Mouse (Mus musculus): ENCODE results near the gene Prss48. TPM values are rescaled to one million over a fixed set of nuclear protein-coding genes. Genes with fewer than 3 reads are reported as not detected.

Prss48 gene
- polyA plus RNA-seq, 1 experiment: 0.04 TPM

DNA sequence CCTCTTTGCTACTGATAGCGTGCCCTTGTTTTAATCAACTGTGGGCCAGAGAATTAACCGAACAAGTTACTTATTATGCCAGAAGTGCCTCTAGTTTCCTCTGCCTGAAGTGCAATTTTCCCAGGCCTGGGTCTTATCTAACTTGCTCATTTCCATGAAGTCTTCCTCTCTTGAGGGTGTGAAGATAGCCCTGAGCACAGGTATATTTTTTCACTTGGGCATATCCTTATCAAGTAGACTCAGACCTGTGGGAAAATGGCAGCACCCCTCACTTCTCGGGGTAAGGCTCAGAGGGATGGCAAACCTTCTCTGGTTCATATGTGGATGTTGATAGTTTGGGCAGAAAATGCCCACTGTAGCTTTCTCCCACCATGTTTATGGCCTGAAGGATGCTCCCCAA lies 1.0 kb downstream of the Prss48 start:
- no peak for TF ChIP-seq CEBPB (IDR thresholded peaks at IDR 0.05; ENCODE audit: low read depth)
- no peak for TF ChIP-seq CTCF (IDR thresholded peaks at IDR 0.05; ENCODE audit: control insufficient read depth, insufficient read depth, insufficient read length)
- TF ChIP-seq MAX (IDR thresholded peaks at IDR 0.05): no peak
- TF ChIP-seq USF1 (IDR thresholded peaks at IDR 0.05; ENCODE audit: low read depth): no peak
- TF ChIP-seq MYOG (IDR thresholded peaks at IDR 0.05; ENCODE audit: control insufficient read depth, extremely low read depth, insufficient read length): no peak
- no peak for TF ChIP-seq FOSL1 (IDR thresholded peaks at IDR 0.05; ENCODE audit: insufficient read depth, low read length, poor library complexity, severe bottlenecking)
- no peak for TF ChIP-seq MYOD1 (IDR thresholded peaks at IDR 0.05; ENCODE audit: control insufficient read depth, insufficient read length, low read depth)
- Histone ChIP-seq H3K79me2 (ENCODE audit: control insufficient read depth, insufficient read depth) (no peaks in the 10 kb centered on the region), H3K36me3 (ENCODE audit: control insufficient read depth, insufficient read depth) (no peaks in the 10 kb centered on the region), H3K79me3 (ENCODE audit: low read depth) (no peaks in the 10 kb centered on the region), H3ac (ENCODE audit: control insufficient read depth, insufficient read length, low read depth) (no peak overlapping the region), H3K4me3 (ENCODE audit: insufficient read depth, poor library complexity, severe bottlenecking) (no peak overlapping the region), H3K27me3 (ENCODE audit: control insufficient read depth, insufficient read depth, insufficient read length) (no peaks in the 10 kb centered on the region)

DNA sequence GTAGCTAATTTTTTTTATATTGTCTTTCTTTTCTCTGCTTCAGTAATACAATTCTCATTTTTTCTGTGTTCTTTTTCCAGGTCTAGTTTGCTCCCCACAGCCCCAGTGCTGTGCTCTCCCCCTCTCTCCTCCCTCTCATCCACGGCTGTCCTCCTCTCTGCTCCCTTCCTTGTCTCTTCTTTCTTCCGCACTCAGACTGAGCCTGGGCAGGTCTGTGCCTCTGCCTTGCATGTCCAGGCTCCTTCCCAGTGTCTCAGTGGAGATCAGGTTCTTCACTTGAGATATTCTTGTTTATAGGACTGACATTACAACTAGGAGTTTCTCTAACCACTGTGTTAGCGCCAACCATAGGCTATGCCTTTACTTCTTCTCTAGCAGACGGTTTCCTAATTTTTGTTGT lies 7.6 kb downstream of the Prss48 start:
- no peaks in the 10 kb centered on the region for H3K79me3 ChIP-seq (ENCODE audit: low read depth)
- no peak overlapping the region for H3ac ChIP-seq (ENCODE audit: control insufficient read depth, insufficient read length, low read depth)
- no peak overlapping the region for H3K4me3 ChIP-seq (ENCODE audit: insufficient read depth, poor library complexity, severe bottlenecking)
- no peaks in the 10 kb centered on the region for H3K36me3 ChIP-seq (ENCODE audit: control insufficient read depth, insufficient read depth)
- no peak for TF ChIP-seq USF1 (IDR thresholded peaks at IDR 0.05; ENCODE audit: low read depth)
- TF ChIP-seq MAX (IDR thresholded peaks at IDR 0.05): no peak
- no peak for TF ChIP-seq CEBPB (IDR thresholded peaks at IDR 0.05; ENCODE audit: low read depth)
- TF ChIP-seq FOSL1 (IDR thresholded peaks at IDR 0.05; ENCODE audit: insufficient read depth, low read length, poor library complexity, severe bottlenecking): no peak
- no peak for TF ChIP-seq MYOG (IDR thresholded peaks at IDR 0.05; ENCODE audit: control insufficient read depth, extremely low read depth, insufficient read length)
- no peak for TF ChIP-seq CTCF (IDR thresholded peaks at IDR 0.05; ENCODE audit: control insufficient read depth, insufficient read depth, insufficient read length)
- no peak for TF ChIP-seq MYOD1 (IDR thresholded peaks at IDR 0.05; ENCODE audit: control insufficient read depth, insufficient read length, low read depth)
- H3K79me2 ChIP-seq (ENCODE audit: control insufficient read depth, insufficient read depth): no peaks in the 10 kb centered on the region
- no peaks in the 10 kb centered on the region for H3K27me3 ChIP-seq (ENCODE audit: control insufficient read depth, insufficient read depth, insufficient read length)

DNA sequence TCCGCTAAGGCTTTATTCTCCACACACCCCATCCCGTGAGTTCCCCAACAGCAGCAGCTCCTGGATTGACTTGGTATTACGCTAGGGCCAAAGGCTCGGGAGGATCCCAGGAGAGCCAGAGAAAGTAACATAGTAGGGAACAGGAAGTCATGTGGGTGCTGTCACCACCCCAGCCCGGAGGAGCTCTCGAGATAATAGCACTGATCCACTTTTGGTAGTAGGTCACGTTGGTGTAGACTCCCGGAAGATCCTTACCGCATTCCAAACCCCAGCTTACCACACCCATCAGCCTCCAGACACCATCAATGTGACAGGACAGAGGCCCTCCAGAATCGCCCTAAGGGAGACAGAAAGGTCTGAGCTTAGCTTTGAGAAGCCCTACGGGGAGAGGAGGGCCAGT lies 8.5 kb downstream of the Prss48 start:
- Histone ChIP-seq H3ac (ENCODE audit: control insufficient read depth, insufficient read length, low read depth) (no peak overlapping the region), H3K27me3 (ENCODE audit: control insufficient read depth, insufficient read depth, insufficient read length) (no peaks in the 10 kb centered on the region), H3K36me3 (ENCODE audit: control insufficient read depth, insufficient read depth) (no peaks in the 10 kb centered on the region), H3K4me3 (ENCODE audit: insufficient read depth, poor library complexity, severe bottlenecking) (no peak overlapping the region), H3K79me3 (ENCODE audit: low read depth) (no peaks in the 10 kb centered on the region), H3K79me2 (ENCODE audit: control insufficient read depth, insufficient read depth) (no peaks in the 10 kb centered on the region)
- TF ChIP-seq MYOD1 (IDR thresholded peaks at IDR 0.05; ENCODE audit: control insufficient read depth, insufficient read length, low read depth) (no peak), FOSL1 (IDR thresholded peaks at IDR 0.05; ENCODE audit: insufficient read depth, low read length, poor library complexity, severe bottlenecking) (no peak), USF1 (IDR thresholded peaks at IDR 0.05; ENCODE audit: low read depth) (no peak), MYOG (IDR thresholded peaks at IDR 0.05; ENCODE audit: control insufficient read depth, extremely low read depth, insufficient read length) (no peak), CTCF (IDR thresholded peaks at IDR 0.05; ENCODE audit: control insufficient read depth, insufficient read depth, insufficient read length) (no peak), MAX (IDR thresholded peaks at IDR 0.05) (no peak), CEBPB (IDR thresholded peaks at IDR 0.05; ENCODE audit: low read depth) (no peak)

DNA sequence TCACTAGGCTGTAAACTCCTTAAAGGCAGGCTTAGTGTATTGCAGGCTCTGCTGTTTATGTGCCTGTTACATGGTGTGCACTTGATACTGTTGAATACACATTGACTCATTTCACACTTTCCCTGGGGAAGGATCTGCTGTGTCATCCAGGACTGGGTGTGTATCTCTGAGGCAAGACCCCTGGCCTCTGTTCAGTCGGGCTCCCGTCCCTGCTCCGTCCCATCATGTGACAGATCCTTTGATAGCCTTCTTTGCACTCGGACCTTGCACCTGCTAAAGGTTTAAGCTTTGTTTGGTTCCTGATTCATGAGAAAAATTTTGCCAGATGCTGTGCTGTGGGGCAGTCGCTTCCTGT lies 10.5 kb downstream of the Prss48 start:
- Histone ChIP-seq H3K27me3 (ENCODE audit: control insufficient read depth, insufficient read depth, insufficient read length) (no peaks in the 10 kb centered on the region), H3K36me3 (ENCODE audit: control insufficient read depth, insufficient read depth) (no peaks in the 10 kb centered on the region), H3ac (ENCODE audit: control insufficient read depth, insufficient read length, low read depth) (no peak overlapping the region), H3K79me3 (ENCODE audit: low read depth) (no peaks in the 10 kb centered on the region), H3K79me2 (ENCODE audit: control insufficient read depth, insufficient read depth) (no peaks in the 10 kb centered on the region), H3K4me3 (ENCODE audit: insufficient read depth, poor library complexity, severe bottlenecking) (no peak overlapping the region)
- TF ChIP-seq MYOD1 (IDR thresholded peaks at IDR 0.05; ENCODE audit: control insufficient read depth, insufficient read length, low read depth): no peak
- no peak for TF ChIP-seq MAX (IDR thresholded peaks at IDR 0.05)
- TF ChIP-seq USF1 (IDR thresholded peaks at IDR 0.05; ENCODE audit: low read depth): no peak
- no peak for TF ChIP-seq CEBPB (IDR thresholded peaks at IDR 0.05; ENCODE audit: low read depth)
- TF ChIP-seq CTCF (IDR thresholded peaks at IDR 0.05; ENCODE audit: control insufficient read depth, insufficient read depth, insufficient read length): no peak
- TF ChIP-seq FOSL1 (IDR thresholded peaks at IDR 0.05; ENCODE audit: insufficient read depth, low read length, poor library complexity, severe bottlenecking): no peak
- TF ChIP-seq MYOG (IDR thresholded peaks at IDR 0.05; ENCODE audit: control insufficient read depth, extremely low read depth, insufficient read length): no peak

DNA sequence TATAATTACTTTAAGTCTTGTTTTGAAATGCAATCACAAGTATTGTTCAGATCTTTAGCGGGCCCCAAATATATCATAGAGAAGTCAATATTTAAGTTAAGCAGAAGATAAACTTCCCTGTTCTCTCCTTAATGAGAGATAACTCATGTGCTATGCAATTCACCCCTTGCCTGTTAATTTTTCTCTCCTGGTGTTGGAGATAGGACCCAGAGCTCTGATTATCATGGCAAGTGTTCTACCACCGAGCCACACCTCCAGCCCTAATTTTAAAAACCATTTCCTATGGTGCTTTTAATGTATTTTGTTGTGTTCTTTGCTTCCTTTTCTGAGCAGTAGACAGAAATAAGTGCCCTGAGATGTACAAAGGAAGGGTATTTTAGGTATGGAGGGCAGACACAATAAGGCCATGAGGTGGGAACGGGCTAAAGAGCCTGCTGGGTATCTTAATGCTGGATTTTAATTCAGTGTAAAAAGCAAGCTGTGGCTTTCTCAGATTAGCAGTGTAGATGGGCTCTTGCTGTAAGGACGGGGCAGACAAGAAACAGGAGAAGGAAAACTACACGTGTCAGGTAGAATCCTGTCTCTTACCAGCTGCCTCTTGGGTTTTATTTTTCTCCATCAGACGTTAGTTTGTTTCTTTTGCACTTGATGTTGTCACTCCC lies 11.0 kb downstream of the Prss48 start:
- no peaks in the 10 kb centered on the region for H3K36me3 ChIP-seq (ENCODE audit: control insufficient read depth, insufficient read depth)
- no peak for TF ChIP-seq USF1 (IDR thresholded peaks at IDR 0.05; ENCODE audit: low read depth)
- no peak for TF ChIP-seq MYOG (IDR thresholded peaks at IDR 0.05; ENCODE audit: control insufficient read depth, extremely low read depth, insufficient read length)
- no peak for TF ChIP-seq MAX (IDR thresholded peaks at IDR 0.05)
- no peak for TF ChIP-seq MYOD1 (IDR thresholded peaks at IDR 0.05; ENCODE audit: control insufficient read depth, insufficient read length, low read depth)
- TF ChIP-seq CEBPB (IDR thresholded peaks at IDR 0.05; ENCODE audit: low read depth): no peak
- no peak for TF ChIP-seq CTCF (IDR thresholded peaks at IDR 0.05; ENCODE audit: control insufficient read depth, insufficient read depth, insufficient read length)
- no peak for TF ChIP-seq FOSL1 (IDR thresholded peaks at IDR 0.05; ENCODE audit: insufficient read depth, low read length, poor library complexity, severe bottlenecking)

More for the DNA sequence above, 11.0 kb downstream of the Prss48 start:
- Histone ChIP-seq H3K79me2 (ENCODE audit: control insufficient read depth, insufficient read depth) (no peaks in the 10 kb centered on the region), H3K27me3 (ENCODE audit: control insufficient read depth, insufficient read depth, insufficient read length) (no peaks in the 10 kb centered on the region), H3K4me3 (ENCODE audit: insufficient read depth, poor library complexity, severe bottlenecking) (no peak overlapping the region), H3K79me3 (ENCODE audit: low read depth) (no peaks in the 10 kb centered on the region), H3ac (ENCODE audit: control insufficient read depth, insufficient read length, low read depth) (no peak overlapping the region)
